ENCODE assay signal across 8 mouse cellular contexts in genomic region chr1:93824609-93825008, GRCm38 (mm10). TPM values are rescaled to one million over a fixed set of nuclear protein-coding genes. Genes with fewer than 3 reads are reported as not detected.
DNase-seq lines count a peak whose midpoint lies in the region; ATAC-seq and TF ChIP-seq lines count a peak whose summit lies in the region.

Gene D2hgdh, plus strand, starts transcription at chr1:93824909.

- H3K9ac ChIP-seq in kidney, embryonic 16.5 days (replicated peaks; ENCODE audit: low read length), result peak within 1 kb of the TSS; percentile 68
- peak within 1 kb of the TSS; percentile 61 for H3K9ac ChIP-seq in forebrain, embryonic 15.5 days (replicated peaks)
- peak within 1 kb of the TSS; percentile 55 for H3K9ac ChIP-seq in hindbrain, embryonic 12.5 days
- peak within 1 kb of the TSS; percentile 82 for H3K9ac ChIP-seq in liver, embryonic 14.5 days (replicated peaks)

- WGBS in kidney, embryonic 16.5 days, result 8% methylated on average over 10 of the region's 10 CpGs
- 4% methylated on average over 10 of the region's 10 CpGs for WGBS in forebrain, embryonic 15.5 days
- WGBS in hindbrain, embryonic 12.5 days, result 3% methylated on average over 10 of the region's 10 CpGs
- WGBS in liver, embryonic 14.5 days (ENCODE audit: insufficient replicate concordance), result 9% methylated on average over 10 of the region's 10 CpGs

- no peak for TF ChIP-seq CTCF in liver, embryonic 14.5 days (IDR thresholded peaks at IDR 0.05; ENCODE audit: low read depth)

- ATAC-seq in kidney, embryonic 16.5 days (ENCODE audit: low FRiP score, low TSS enrichment), result peak; percentile 21
- peak; percentile 15 for ATAC-seq in forebrain, embryonic 15.5 days (replicated peaks)
- peak; percentile 22; the same call in 1 of the 2 replicates for ATAC-seq in hindbrain, embryonic 12.5 days (ENCODE audit: low FRiP score)
- ATAC-seq in liver, embryonic 14.5 days (ENCODE audit: insufficient read depth), result peak; percentile 26

- H3K4me3 ChIP-seq in kidney, embryonic 16.5 days (ENCODE audit: low read length), result peak within 1 kb of the TSS; percentile 56
- peak within 1 kb of the TSS; percentile 61 for H3K4me3 ChIP-seq in forebrain, embryonic 15.5 days
- H3K4me3 ChIP-seq in hindbrain, embryonic 12.5 days, result peak within 1 kb of the TSS; percentile 45
- peak within 1 kb of the TSS; percentile 61 to 72 for H3K4me3 ChIP-seq in liver, embryonic 14.5 days (ENCODE audit: insufficient read depth in 1 of 2, low read depth in 2 of 2, low read length in 2 of 2)

- H3K4me1 ChIP-seq in kidney, embryonic 16.5 days (ENCODE audit: insufficient read depth, low read length), result peaks cover 6% of the 10 kb centered on the region; the same call in 1 of the 2 replicates
- peaks cover 17% of the 10 kb centered on the region for H3K4me1 ChIP-seq in forebrain, embryonic 15.5 days
- H3K4me1 ChIP-seq in hindbrain, embryonic 12.5 days, result peaks cover 14% of the 10 kb centered on the region
- peaks cover 13 to 17% of the 10 kb centered on the region in 2 experiments for H3K4me1 ChIP-seq in liver, embryonic 14.5 days (replicated peaks; ENCODE audit: control insufficient read depth in 2 of 2, insufficient read depth in 2 of 2, low read length in 1 of 2)

- peak within 1 kb of the TSS; percentile 85 for H3K4me2 ChIP-seq in kidney, embryonic 16.5 days (replicated peaks; ENCODE audit: low read depth, low read length)
- peak within 1 kb of the TSS; percentile 78 for H3K4me2 ChIP-seq in forebrain, embryonic 15.5 days (replicated peaks)
- peak within 1 kb of the TSS; percentile 81 for H3K4me2 ChIP-seq in hindbrain, embryonic 12.5 days (replicated peaks)
- peak within 1 kb of the TSS; percentile 99 for H3K4me2 ChIP-seq in liver, embryonic 14.5 days (ENCODE audit: low read depth)

- DNase-seq in kidney, adult 11 months, result no peak
- peak; percentile 10 for DNase-seq in R1 (ENCODE audit: low read depth, low spot score)
- DNase-seq in liver, embryonic 14.5 days (ENCODE audit: low read depth in 3 of 3, low spot score in 3 of 3), result no peak
- DNase-seq in testis, postnatal 10 days (ENCODE audit: low spot score), result peak; percentile 45
- DNase-seq in embryo, embryonic 10.5 days (ENCODE audit: low spot score), result no peak

- no peaks in the 10 kb centered on the region for H3K9me3 ChIP-seq in kidney, embryonic 16.5 days (ENCODE audit: low read length)
- H3K9me3 ChIP-seq in forebrain, embryonic 15.5 days, result no peaks in the 10 kb centered on the region
- H3K9me3 ChIP-seq in hindbrain, embryonic 12.5 days (replicated peaks), result no peaks in the 10 kb centered on the region
- H3K9me3 ChIP-seq in liver, embryonic 14.5 days (ENCODE audit: control insufficient read depth, low read length), result no peaks in the 10 kb centered on the region

- no peak for TF ChIP-seq EP300 in liver, embryonic 14.5 days (IDR thresholded peaks at IDR 0.05; ENCODE audit: low read depth)

- H3K36me3 ChIP-seq in kidney, embryonic 16.5 days (ENCODE audit: insufficient read depth, low read length), result peaks cover 14% of the 10 kb centered on the region; the same call in 1 of the 2 replicates
- H3K36me3 ChIP-seq in forebrain, embryonic 15.5 days, result peaks cover 6% of the 10 kb centered on the region
- peaks cover 13% of the 10 kb centered on the region for H3K36me3 ChIP-seq in hindbrain, embryonic 12.5 days
- H3K36me3 ChIP-seq in liver, embryonic 14.5 days (replicated peaks; ENCODE audit: control insufficient read depth, insufficient read depth, low read depth), result peaks cover 3% of the 10 kb centered on the region

- H3K27ac ChIP-seq in kidney, embryonic 16.5 days (ENCODE audit: low read length), result peak within 1 kb of the TSS; percentile 94
- H3K27ac ChIP-seq in forebrain, embryonic 15.5 days (replicated peaks), result peak within 1 kb of the TSS; percentile 96
- peak within 1 kb of the TSS; percentile 89 for H3K27ac ChIP-seq in hindbrain, embryonic 12.5 days
- peak within 1 kb of the TSS; percentile 96 for H3K27ac ChIP-seq in liver, embryonic 14.5 days

- H3K27me3 ChIP-seq in kidney, embryonic 16.5 days (ENCODE audit: insufficient read depth, low read length), result no peaks in the 10 kb centered on the region
- no peaks in the 10 kb centered on the region for H3K27me3 ChIP-seq in forebrain, embryonic 15.5 days
- no peaks in the 10 kb centered on the region for H3K27me3 ChIP-seq in hindbrain, embryonic 12.5 days
- H3K27me3 ChIP-seq in liver, embryonic 14.5 days (ENCODE audit: control insufficient read depth, insufficient read depth, low read length), result no peaks in the 10 kb centered on the region

RNA-seq across cellular contexts. Expression of gene D2hgdh, which starts in this region (rescaled TPM):
- polyA plus RNA-seq in kidney, embryonic 16.5 days (2015; fragmentation: Nextera tagmentation; extraction: Ambion mirVana), result 19.2 and 22.3 TPM in 2 replicates
- 15.5 and 16.1 TPM in 2 replicates for polyA plus RNA-seq in forebrain, embryonic 15.5 days (2015; fragmentation: Nextera tagmentation; extraction: Ambion mirVana)
- 16.8 and 17.0 TPM in 2 replicates for polyA plus RNA-seq in hindbrain, embryonic 12.5 days (2016; fragmentation: Nextera tagmentation; extraction: Ambion mirVana)
- polyA plus RNA-seq in liver, embryonic 14.5 days (2012; rRNA removed), result 6.4 and 6.8 TPM in 2 replicates
- polyA plus RNA-seq in liver, embryonic 14.5 days (2014; fragmentation: Nextera tagmentation; extraction: Ambion mirVana), result 3.7 and 5.0 TPM in 2 replicates

Comparison
In these comparisons a context has a peak if more than half of its experiments do, and no peak if none do; other contexts are left out.
1. DNase-seq: peak in R1 (single experiment) and testis, postnatal 10 days (single experiment); none in kidney, adult 11 months (single experiment), liver, embryonic 14.5 days (0 of 3) and embryo, embryonic 10.5 days (single experiment).
2. Peak in every context shown above with its lines, with median percentiles within 50 percentile points of each other: ATAC-seq, H3K27ac ChIP-seq, H3K4me2 ChIP-seq, H3K4me3 ChIP-seq and H3K9ac ChIP-seq.